Mouse (Mus musculus) left cerebral cortex, adult 2 months (tissue): ENCODE results near the gene 6330409D20Rik. TPM values are rescaled to one million over a fixed set of nuclear protein-coding genes. Genes with fewer than 3 reads are reported as not detected.

ENCODE experiments used
- DNase-seq, 2 experiments: peaks; one replicate each; pipeline ENCODE4 v3.0.0; 2021 to 2022; ENCODE audit warnings: low spot score in 2 of 2, mixed read lengths in 1 of 2; ENCODE audit errors: extremely low spot score in 1 of 2
- H3K27ac ChIP-seq: fragments of 200-600 bp; 2 replicates; pipeline ENCODE4 v1.8.1; 2022
- H3K4me3 ChIP-seq: fragments of 200-600 bp; 2 replicates; pipeline ENCODE4 v1.8.1; 2022
- CTCF ChIP-seq: fragments of 200-600 bp; IDR thresholded peaks from 2 replicates; pipeline ENCODE4 v1.8.1; 2022; ENCODE audit warnings: antibody characterized with exemption, mild to moderate bottlenecking, moderate library complexity
- intact Hi-C: fragments of 180-260 bp; cut with DNase I; formaldehyde crosslinking; loops from one replicate; pipeline ENCODE4 v1.15.1; 2025
- total RNA-seq, 2 experiments: library from RNA; stranded (reverse); gene quantifications; 2 replicates each; pipeline ENCODE4 v1.2.3; 2021

The 6330409D20Rik gene
- total RNA-seq, 2 experiments from 2014 or later: 1.6 to 2.2 TPM

GRCm38 (mm10) chr2:32734933-32735332 is 5.9 kb downstream of the 6330409D20Rik start:
- peak overlapping the region; percentile 50; the same call in 1 of the 2 replicates for H3K27ac ChIP-seq
- intact Hi-C loops: no loop called here
- no peak for DNase-seq
- H3K4me3 ChIP-seq: no peak overlapping the region
- TF ChIP-seq CTCF: no peak

DNA sequence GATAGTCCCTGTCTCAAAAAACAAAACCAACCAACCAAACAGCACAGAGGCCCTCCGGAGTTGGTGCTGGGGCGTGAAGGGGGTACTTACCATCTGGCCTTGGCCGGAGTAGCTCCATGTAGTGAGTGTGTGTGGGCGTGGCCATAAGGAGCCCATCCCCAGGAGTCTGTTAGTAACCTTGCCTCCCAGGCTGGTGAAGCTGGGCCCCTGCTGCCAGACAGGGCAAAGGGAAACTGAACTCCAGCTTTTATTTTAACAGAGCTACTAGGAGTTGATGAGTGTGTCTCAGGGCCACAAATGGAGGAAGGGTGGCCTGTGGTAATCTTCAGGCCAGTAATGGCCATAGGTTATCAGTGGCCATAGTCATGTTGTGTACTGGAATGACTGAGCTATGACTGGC is 6.3 kb downstream of the 6330409D20Rik start:
- no peak for TF ChIP-seq CTCF
- Histone ChIP-seq H3K27ac (no peak overlapping the region), H3K4me3 (no peak overlapping the region)
- DNase-seq: no peak
- intact Hi-C loops: no loop called here

- no peak overlapping the region for H3K27ac ChIP-seq
- TF ChIP-seq CTCF: no peak
- no peak for DNase-seq
- no peak overlapping the region for H3K4me3 ChIP-seq
- intact Hi-C loops: no loop called here
Measured at GRCm38 (mm10) chr2:32732695-32733094, 8.1 kb downstream of the 6330409D20Rik start.

- H3K4me3 ChIP-seq: no peak overlapping the region
- H3K27ac ChIP-seq: no peak overlapping the region
- intact Hi-C loops: no loop called here
- no peak for TF ChIP-seq CTCF
- DNase-seq: no peak
Measured at GRCm38 (mm10) chr2:32731911-32732310, 8.9 kb downstream of the 6330409D20Rik start.

DNA sequence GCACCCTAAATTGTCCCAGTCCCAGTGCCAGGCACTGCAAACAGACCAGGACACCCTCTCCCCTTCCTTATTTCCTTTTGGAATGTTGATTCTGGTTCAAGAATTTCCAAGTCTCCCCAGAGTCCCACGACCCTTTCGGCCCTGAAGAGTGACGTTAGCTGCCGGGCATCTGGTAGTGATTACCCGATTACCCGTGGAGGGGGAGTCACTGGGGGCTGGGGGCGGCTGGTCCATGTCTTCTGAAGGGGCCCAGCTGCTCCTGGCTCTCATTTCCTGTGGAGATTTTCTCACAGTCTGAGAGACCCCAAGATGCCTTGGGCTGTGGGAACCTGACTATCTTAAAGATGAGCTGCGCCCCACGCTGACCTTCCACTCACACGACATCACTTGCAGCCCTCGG is 10.0 kb downstream of the 6330409D20Rik start:
- intact Hi-C loops: no loop called here
- TF ChIP-seq CTCF: no peak
- no peak overlapping the region for H3K4me3 ChIP-seq
- DNase-seq: no peak
- no peak overlapping the region for H3K27ac ChIP-seq

- intact Hi-C loops: no loop called here
- no peak for DNase-seq
- Histone ChIP-seq H3K27ac (no peak overlapping the region; the same call in 1 of the 2 replicates), H3K4me3 (no peak overlapping the region)
- TF ChIP-seq CTCF: no peak
Measured at GRCm38 (mm10) chr2:32729547-32729946, 11.3 kb downstream of the 6330409D20Rik start.

- TF ChIP-seq CTCF: no peak
- intact Hi-C loops: no loop called here
- no peak for DNase-seq
- Histone ChIP-seq H3K4me3 (peak overlapping the region; percentile 47), H3K27ac (0 out of 2 replicates have a peak overlapping the region, but pooled peaks have one; percentile 3)
Measured at GRCm38 (mm10) chr2:32728463-32728862, 12.4 kb downstream of the 6330409D20Rik start.

DNA sequence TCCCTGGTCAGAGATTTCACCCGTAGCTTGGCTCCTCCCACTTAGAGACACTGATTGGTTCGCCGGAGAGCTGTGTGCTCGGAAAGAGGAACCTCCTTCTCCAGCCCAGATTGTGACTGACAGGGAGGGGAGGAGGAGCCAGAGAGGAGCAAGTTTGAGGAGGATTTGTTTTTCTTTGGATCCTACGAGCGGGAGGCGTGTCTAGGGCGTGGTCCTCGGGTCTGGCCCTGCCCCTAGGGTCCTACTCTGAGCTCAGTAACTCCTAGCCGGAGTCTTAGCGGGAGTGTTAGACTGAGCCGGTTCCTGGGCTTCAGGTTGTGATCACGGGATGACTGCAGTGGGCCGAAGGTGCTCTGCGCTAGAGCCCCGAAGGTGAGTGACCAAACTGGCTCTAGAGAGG is 13.4 kb downstream of the 6330409D20Rik start:
- Histone ChIP-seq H3K27ac (no peak overlapping the region; the same call in 1 of the 2 replicates), H3K4me3 (peak overlapping the region; percentile 47)
- TF ChIP-seq CTCF: no peak
- peak; percentile 79 to 81 for DNase-seq
- intact Hi-C loops: no loop called here

DNA sequence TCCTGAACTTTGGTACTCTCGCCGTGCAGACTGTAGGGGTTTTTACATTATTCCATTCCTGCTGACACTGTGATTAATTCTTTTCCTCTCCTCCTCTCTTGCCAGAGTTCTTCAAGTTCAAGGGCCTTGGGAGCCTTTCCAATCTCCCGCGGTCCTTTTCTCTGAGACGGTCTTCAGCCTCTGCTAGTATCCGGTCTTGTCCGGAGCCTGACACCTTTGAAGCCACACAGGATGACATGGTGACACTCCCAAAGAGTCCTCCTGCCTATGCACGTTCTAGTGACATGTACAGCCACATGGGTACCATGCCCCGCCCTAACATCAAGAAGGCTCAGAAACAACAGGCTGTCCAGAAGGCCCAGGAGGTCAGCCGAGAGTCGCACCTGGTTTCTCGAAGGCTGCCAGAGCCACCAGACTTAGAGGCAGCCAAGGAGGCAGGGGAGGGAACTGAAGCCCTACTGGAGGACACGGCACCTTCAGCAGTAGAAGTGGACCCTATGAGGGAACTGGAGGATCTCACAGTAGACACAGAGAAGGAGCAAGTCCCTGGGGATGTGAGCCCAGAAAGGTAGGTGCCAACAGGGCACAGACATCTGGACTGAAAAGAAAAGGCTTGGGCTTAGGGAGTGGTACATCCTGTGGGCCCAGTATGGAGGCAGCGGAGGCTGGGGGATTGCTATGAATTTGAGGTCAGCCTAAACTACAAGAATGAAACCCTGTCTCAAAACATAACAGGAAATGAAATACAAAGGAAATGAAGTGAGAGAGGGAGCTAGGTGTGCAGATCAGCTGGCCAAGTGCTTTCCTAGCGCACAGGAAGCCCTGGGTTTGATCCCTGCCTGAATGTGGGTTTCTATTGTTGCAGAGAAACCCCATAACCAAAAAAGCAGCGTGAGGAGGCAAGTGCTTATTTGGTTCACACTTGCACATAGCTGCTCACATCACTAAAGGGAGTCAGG is 15.7 kb downstream of the 6330409D20Rik start:
- intact Hi-C loops: no loop called here
- H3K27ac ChIP-seq: no peak overlapping the region
- H3K4me3 ChIP-seq: no peak overlapping the region
- DNase-seq: no peak
- no peak for TF ChIP-seq CTCF

DNA sequence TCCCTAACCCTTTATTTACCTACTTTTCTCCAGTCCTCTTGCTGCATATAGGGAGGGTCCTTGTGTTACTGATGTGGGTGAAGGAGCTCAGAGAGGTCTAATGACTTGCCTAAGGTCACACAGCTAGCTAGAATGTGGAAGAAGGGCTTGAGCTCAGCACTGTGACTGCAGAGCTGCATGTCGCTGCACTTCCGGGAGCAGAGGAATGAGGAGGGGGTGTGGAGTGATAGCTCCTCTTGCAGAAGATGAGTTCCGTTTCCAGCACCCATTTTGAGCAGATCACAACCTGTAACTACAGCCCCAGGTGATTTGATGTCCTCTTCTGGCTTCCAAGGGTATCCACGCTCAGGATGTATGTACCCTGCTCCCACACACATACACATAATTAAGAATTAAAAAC is 16.7 kb downstream of the 6330409D20Rik start:
- TF ChIP-seq CTCF: no peak
- H3K27ac ChIP-seq: no peak overlapping the region
- no peak for DNase-seq
- intact Hi-C loops: no loop called here
- H3K4me3 ChIP-seq: no peak overlapping the region

DNA sequence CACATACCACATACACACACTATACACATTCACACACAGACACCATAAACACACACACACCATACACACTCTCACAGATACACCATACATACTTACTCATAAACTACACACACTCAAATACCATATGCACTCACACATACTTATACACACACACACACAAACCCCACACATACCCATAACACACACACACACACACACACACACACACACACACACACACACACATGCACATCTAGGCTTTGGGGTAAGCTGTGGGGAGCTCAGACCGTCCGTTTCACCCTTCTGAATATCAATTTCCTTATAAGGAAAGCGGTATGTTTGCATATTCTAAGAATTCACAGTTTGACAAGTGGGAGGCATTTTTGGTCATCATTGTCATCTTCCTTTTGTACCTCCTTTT is 18.2 kb downstream of the 6330409D20Rik start:
- H3K4me3 ChIP-seq: no peak overlapping the region
- no peak for TF ChIP-seq CTCF
- intact Hi-C loops: no loop called here
- no peak overlapping the region for H3K27ac ChIP-seq
- no peak for DNase-seq

DNA sequence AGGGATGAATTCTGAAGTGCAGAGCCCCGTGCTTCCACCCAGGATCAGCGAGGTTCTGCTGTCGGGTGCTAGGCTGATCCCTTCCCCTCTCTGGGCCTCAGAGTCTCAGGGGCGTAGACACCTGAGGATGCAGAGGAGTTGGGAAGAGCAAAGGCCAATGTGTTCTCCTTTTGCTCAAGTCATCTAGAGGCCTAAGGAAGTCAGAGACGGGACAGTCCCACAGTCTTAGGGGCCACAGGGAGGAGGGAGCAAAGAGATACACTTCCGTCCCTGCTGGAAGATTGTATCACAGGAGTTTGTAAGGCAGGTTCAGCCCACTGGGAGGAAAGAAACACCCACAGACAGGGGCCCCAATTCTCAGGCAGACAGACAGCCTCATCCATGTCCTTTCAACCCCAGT is 18.8 kb downstream of the 6330409D20Rik start:
- no peak for TF ChIP-seq CTCF
- DNase-seq: no peak
- intact Hi-C loops: no loop called here
- H3K4me3 ChIP-seq: no peak overlapping the region
- no peak overlapping the region for H3K27ac ChIP-seq
